Mouse (Mus musculus) myocyte (in vitro differentiated cells): ENCODE measurements at regions not wholly inside any gene's neighbourhood (a gene's known extent, or its start where the extent isn't known, plus 50 kb on each side); places are given as distances from the start of the nearest gene placed in this dataset.

ENCODE experiments used
- CEBPB ChIP-seq: IDR thresholded peaks from 2 replicates; pipeline ENCODE4 v1.6.1; 2011; ENCODE audit warnings: mild to moderate bottlenecking, moderate library complexity; ENCODE audit not compliant: poor library complexity, insufficient read depth, severe bottlenecking
- E2F4 ChIP-seq: IDR thresholded peaks from one replicate; pipeline ENCODE4 v1.6.1; 2011; ENCODE audit warnings: mild to moderate bottlenecking, control low read depth, moderate library complexity; ENCODE audit not compliant: insufficient read depth
- MAX ChIP-seq: IDR thresholded peaks from one replicate; pipeline ENCODE4 v1.6.1; 2011; ENCODE audit warnings: low read depth, mild to moderate bottlenecking, control low read depth
- MYOD1 ChIP-seq, 3 experiments: IDR thresholded peaks; one replicate each; pipeline ENCODE4 v1.6.1; 2011; ENCODE audit warnings: control low read depth in 2 of 3, low read depth in 2 of 3, mild to moderate bottlenecking in 2 of 3, moderate library complexity in 1 of 3; ENCODE audit not compliant: insufficient read length in 2 of 3, control insufficient read depth in 1 of 3
- MYOG ChIP-seq, 3 experiments: IDR thresholded peaks; one replicate each; pipeline ENCODE4 v1.6.1; 2011; ENCODE audit warnings: control low read depth in 2 of 3, low read depth in 2 of 3, mild to moderate bottlenecking in 2 of 3; ENCODE audit not compliant: insufficient read length in 2 of 3, control insufficient read depth in 1 of 3, insufficient read depth in 1 of 3
- POLR2A ChIP-seq: IDR thresholded peaks from one replicate; pipeline ENCODE4 v1.6.1; 2011; ENCODE audit warnings: low read depth, mild to moderate bottlenecking, control low read depth, moderate library complexity; ENCODE audit not compliant: insufficient read length
- POLR2AphosphoS2 ChIP-seq: IDR thresholded peaks from one replicate; pipeline ENCODE4 v1.6.1; 2011; ENCODE audit warnings: low read depth, control low read depth; ENCODE audit not compliant: insufficient read length
- REST ChIP-seq: IDR thresholded peaks from one replicate; pipeline ENCODE4 v1.6.1; 2011; ENCODE audit warnings: mild to moderate bottlenecking, control low read depth, moderate library complexity; ENCODE audit not compliant: insufficient read depth, insufficient read length
- TCF12 ChIP-seq: IDR thresholded peaks from one replicate; pipeline ENCODE4 v1.6.1; 2011; ENCODE audit warnings: mild to moderate bottlenecking, control low read depth; ENCODE audit not compliant: poor library complexity, insufficient read depth, severe bottlenecking
- TCF3 ChIP-seq: IDR thresholded peaks from one replicate; pipeline ENCODE4 v1.6.1; 2011; ENCODE audit warnings: low read depth, control low read depth; ENCODE audit not compliant: insufficient read length
- USF1 ChIP-seq: IDR thresholded peaks from one replicate; pipeline ENCODE4 v1.6.1; 2011; ENCODE audit warnings: low read depth, mild to moderate bottlenecking, control low read depth, moderate library complexity

DNA sequence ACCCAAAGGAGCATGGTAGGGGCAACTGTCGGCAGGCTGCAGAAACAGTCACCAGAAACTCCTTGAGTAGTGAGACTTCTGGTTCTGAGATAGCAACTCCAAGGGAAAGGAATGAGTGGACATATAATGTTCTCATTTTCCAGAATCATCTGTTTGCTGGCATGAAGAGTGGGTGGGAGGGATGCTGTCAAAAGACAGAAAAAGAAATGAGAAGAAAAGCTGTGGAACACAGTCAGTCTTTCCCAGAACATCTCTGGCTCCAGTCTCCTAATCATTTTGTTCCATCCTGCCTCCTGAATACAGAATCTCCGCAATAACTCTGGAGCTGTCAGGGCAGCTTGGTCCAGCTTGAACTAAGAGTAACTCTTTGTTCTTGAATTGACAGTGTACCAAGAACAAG is 145.8 kb upstream of the Egfl6 start:
- TF ChIP-seq E2F4 (no peak), REST (no peak), POLR2A (no peak), USF1 (no peak), TCF3 (no peak), POLR2AphosphoS2 (no peak), MAX (no peak), MYOD1 (IDR thresholded peaks at IDR 0.05; ENCODE audit: control insufficient read depth in 1 of 3, insufficient read length in 2 of 3, low read depth in 2 of 3) (no peak), MYOG (IDR thresholded peaks at IDR 0.05; ENCODE audit: control insufficient read depth in 1 of 3, insufficient read depth in 1 of 3, insufficient read length in 2 of 3, low read depth in 2 of 3) (no peak), TCF12 (no peak), CEBPB (no peak)
